Mouse (Mus musculus): ENCODE measurements around the gene Ugt1a7c.

DNA sequence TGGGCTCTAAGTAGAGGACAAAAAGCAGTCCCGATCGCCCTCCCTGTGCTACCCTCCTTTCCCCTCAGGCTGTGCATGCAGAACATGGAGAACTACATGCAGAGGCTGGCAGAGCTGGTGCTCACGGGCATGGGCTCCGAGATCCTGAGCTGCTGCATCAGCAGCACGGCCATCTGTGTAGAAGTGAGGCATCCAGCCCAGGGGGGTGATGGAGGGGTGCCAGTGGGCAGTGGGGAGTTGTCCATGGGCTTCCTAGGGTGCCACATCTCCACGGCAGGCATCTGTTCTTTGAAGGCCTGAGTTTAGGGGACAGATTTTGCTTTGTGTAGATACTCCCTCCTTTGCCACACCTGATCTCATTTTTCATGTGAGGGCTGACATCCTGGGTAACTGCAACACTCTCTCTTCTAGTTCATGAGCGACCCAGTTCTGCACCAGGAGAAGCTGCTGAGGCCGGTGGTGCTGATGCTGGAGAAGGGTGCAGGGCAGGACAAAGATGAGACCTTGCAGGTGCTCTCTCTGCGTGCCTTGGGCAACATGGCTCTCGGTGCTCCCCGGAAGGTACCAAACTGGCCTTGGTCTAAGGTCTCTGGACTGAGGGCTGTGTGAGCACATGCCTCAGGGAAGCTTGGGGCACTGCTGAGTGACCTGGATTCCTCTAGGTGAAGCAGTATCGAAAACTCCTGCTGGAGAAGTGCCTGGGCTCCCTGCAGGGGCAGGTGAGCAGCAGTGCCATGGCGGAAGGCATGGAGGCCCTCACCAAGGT is 161.3 kb downstream of the Ugt1a7c start:
- no peak for TF ChIP-seq POLR2A (IDR thresholded peaks at IDR 0.05; ENCODE audit: extremely low read depth, insufficient read depth, low read length)
- TF ChIP-seq CTCF (IDR thresholded peaks at IDR 0.05; ENCODE audit: extremely low read depth, insufficient read depth, low read length), result no peak
